Mouse (Mus musculus): ENCODE results near the gene Zbtb38.

DNA sequence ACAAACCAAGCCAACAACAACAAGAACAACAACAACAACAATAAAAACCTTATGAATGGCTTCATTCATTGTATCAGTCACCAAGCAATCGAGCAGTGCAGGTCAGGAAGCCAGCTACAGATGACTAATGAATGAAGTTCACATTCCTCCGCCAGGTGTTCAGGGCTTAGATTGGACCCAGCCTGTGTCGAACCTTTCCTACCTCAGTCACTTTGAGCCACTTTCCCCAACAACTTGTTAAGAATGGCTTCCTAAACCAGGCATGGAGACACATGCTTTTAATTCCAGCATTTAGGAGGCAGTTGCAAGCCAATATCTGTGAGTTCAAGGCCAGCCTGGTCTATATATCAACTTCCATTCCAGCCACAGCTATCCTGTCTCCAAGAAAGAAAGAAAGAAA lies 116.7 kb downstream of the Zbtb38 start:
- TF ChIP-seq CTCF (IDR thresholded peaks at IDR 0.05; ENCODE audit: low read depth) (no peak), EP300 (optimal IDR thresholded peaks at IDR 0.05) (no peak)

All from stomach, postnatal 0 days (tissue).